ENCODE assay signal across 12 mouse cellular contexts in genomic region chr14:123065566-123065965, GRCm38 (mm10).
A peak's percentile ranks its signal among the peaks of the same experiment; 100 is the strongest.
DNase-seq lines count a peak whose midpoint lies in the region; ATAC-seq lines count a peak whose summit lies in the region.
"Had no signal": no experiment of that assay in that cellular context is flagged by ENCODE, and none has a peak within 500 bp of the region (broad histone marks: within the 10 kb centered on the region; RNA-seq: fewer than 3 reads in every experiment).

No protein-coding gene starts in this region.

- H3K27ac ChIP-seq in forebrain, embryonic 16.5 days (ENCODE audit: low read length) = peak overlapping the region; percentile 17
- no peak overlapping the region for H3K27ac ChIP-seq in midbrain, embryonic 15.5 days

- 4% methylated on average over 8 of the region's 8 CpGs for WGBS in forebrain, embryonic 16.5 days
- WGBS in midbrain, embryonic 15.5 days = 19% methylated on average over 8 of the region's 8 CpGs

- no peak overlapping the region for H3K9ac ChIP-seq in forebrain, embryonic 16.5 days (replicated peaks; ENCODE audit: low read depth, low read length)
- no peak overlapping the region for H3K9ac ChIP-seq in midbrain, embryonic 15.5 days

- peaks cover 13% of the 10 kb centered on the region for H3K4me1 ChIP-seq in forebrain, embryonic 16.5 days (replicated peaks; ENCODE audit: control insufficient read depth, insufficient read depth, low read length)
- peaks cover 10% of the 10 kb centered on the region for H3K4me1 ChIP-seq in midbrain, embryonic 15.5 days

- no peak overlapping the region; the same call in 1 of the 2 replicates for H3K4me3 ChIP-seq in forebrain, embryonic 16.5 days (replicated peaks; ENCODE audit: low read length)
- H3K4me3 ChIP-seq in midbrain, embryonic 15.5 days = no peak overlapping the region

- H3K27me3 ChIP-seq in forebrain, embryonic 16.5 days (replicated peaks; ENCODE audit: control insufficient read depth, insufficient read depth, low read length) = no peaks in the 10 kb centered on the region
- H3K27me3 ChIP-seq in midbrain, embryonic 15.5 days (replicated peaks) = no peaks in the 10 kb centered on the region
- H3K27me3 ChIP-seq: CH12.LX had no signal

- H3K9me3 ChIP-seq in forebrain, embryonic 16.5 days (ENCODE audit: control insufficient read depth, low read length) = no peaks in the 10 kb centered on the region
- H3K9me3 ChIP-seq in midbrain, embryonic 15.5 days = no peaks in the 10 kb centered on the region

- peak overlapping the region; percentile 40 for H3K4me2 ChIP-seq in forebrain, embryonic 16.5 days (ENCODE audit: low read length)
- peak overlapping the region; percentile 36 for H3K4me2 ChIP-seq in midbrain, embryonic 15.5 days
- H3K4me2 ChIP-seq: liver, embryonic 11.5 days had no signal

- DNase-seq in brain, embryonic 18.5 days (ENCODE audit: low read depth, low spot score) = peak; percentile 0
- peak; percentile 24 for DNase-seq in embryo, embryonic 11 days
- DNase-seq in heart, adult 9 months (ENCODE audit: low spot score in 2 of 2) = no peak
- DNase-seq in Muller cell, postnatal 12 days (ENCODE audit: inconsistent ontology term) = no peak
- DNase-seq: cerebellum, postnatal 36 days had no signal

- ATAC-seq in forebrain, embryonic 16.5 days = peak; percentile 88
- ATAC-seq in midbrain, embryonic 15.5 days (replicated peaks) = peak; percentile 87
- ATAC-seq in erythroid progenitor cell, adult 5-6 weeks (replicated peaks; ENCODE audit: low FRiP score, poor library complexity, severe bottlenecking) = no peak
- ATAC-seq: intestine, postnatal 0 days; Patski had no signal

- no peaks in the 10 kb centered on the region for H3K36me3 ChIP-seq in forebrain, embryonic 16.5 days (ENCODE audit: control insufficient read depth, insufficient read depth)
- no peaks in the 10 kb centered on the region for H3K36me3 ChIP-seq in midbrain, embryonic 15.5 days (replicated peaks)

Comparison
In these comparisons a context has a peak if more than half of its experiments do, and no peak if none do; other contexts are left out.
1. DNase-seq: peak in brain, embryonic 18.5 days (single experiment) and embryo, embryonic 11 days (single experiment); none in heart, adult 9 months (0 of 2) and Muller cell, postnatal 12 days (single experiment).